Mouse (Mus musculus) heart, postnatal 0 days (tissue): ENCODE results near the gene Lmbr1. TPM values are rescaled to one million over a fixed set of nuclear protein-coding genes. Genes with fewer than 3 reads are reported as not detected.

Experiments used
- ATAC-seq: fragments of 200-750 bp; cut with Nextera tagmentation; 2 replicates; pipeline ENCODE4 v1.8.0; 2017; ENCODE audit warnings: low read depth, moderate number of reproducible peaks, moderate library complexity; ENCODE audit not compliant: insufficient read depth
- DNase-seq: peaks from one replicate; pipeline ENCODE4 v3.0.0-alpha.2; 2016; ENCODE audit warnings: low spot score
- H3K27ac ChIP-seq: fragments of 300-500 bp; sonication (generic); 2 replicates; pipeline ENCODE4 v1.5.1; 2014; ENCODE audit warnings: low read depth, mild to moderate bottlenecking
- H3K27me3 ChIP-seq: fragments of 300-500 bp; sonication (generic); 2 replicates; pipeline ENCODE4 v1.6.1; 2014; ENCODE audit warnings: low read length, mixed read lengths; ENCODE audit not compliant: control insufficient read depth, insufficient read depth
- H3K36me3 ChIP-seq: fragments of 300-500 bp; sonication (generic); replicated peaks from 2 replicates; pipeline ENCODE4 v1.6.1; 2014; ENCODE audit warnings: low read length, mixed read lengths; ENCODE audit not compliant: control insufficient read depth, insufficient read depth
- H3K4me1 ChIP-seq: fragments of 300-500 bp; sonication (generic); 2 replicates; pipeline ENCODE4 v1.6.1; 2014; ENCODE audit warnings: antibody characterized with exemption; ENCODE audit not compliant: control insufficient read depth, insufficient read depth
- H3K4me2 ChIP-seq: fragments of 300-500 bp; sonication (generic); 2 replicates; pipeline ENCODE4 v1.6.1; 2014; ENCODE audit warnings: low read depth, mild to moderate bottlenecking, low read length, moderate library complexity
- H3K4me3 ChIP-seq: fragments of 300-500 bp; sonication (generic); 2 replicates; pipeline ENCODE4 v1.5.1; 2014; ENCODE audit warnings: low read depth, low read length
- H3K9ac ChIP-seq: fragments of 300-500 bp; sonication (generic); replicated peaks from 2 replicates; pipeline ENCODE4 v1.6.1; 2014; ENCODE audit warnings: low read depth, low read length, mixed read lengths
- H3K9me3 ChIP-seq: fragments of 300-500 bp; sonication (generic); replicated peaks from 2 replicates; pipeline ENCODE4 v1.6.1; 2016; ENCODE audit warnings: low read length; ENCODE audit not compliant: control insufficient read depth
- CTCF ChIP-seq: IDR thresholded peaks from 2 replicates; pipeline ENCODE4 v1.5.1; 2016; ENCODE audit warnings: antibody characterized with exemption, control low read depth, low read depth
- EP300 ChIP-seq: IDR thresholded peaks from 2 replicates; pipeline ENCODE4 v1.6.1; 2016; ENCODE audit warnings: antibody characterized with exemption, low read depth
- WGBS: fragments of 180-500 bp; shearing (Covaris S2); extraction: QIAGEN DNeasy Blood & Tissue Kit; methylation state at CpG from one replicate; pipeline ENCODE4 v1.1.7; 2014; 5-methylcytosine and 5-hydroxymethylcytosine counted together
- polyA plus RNA-seq: library from polyadenylated mRNA; unstranded; fragments of >200 nt; fragmentation: Nextera tagmentation; extraction: Ambion mirVana; gene quantifications from 2 replicates; pipeline ENCODE4 v1.2.1, GENCODE M21; 2015
- total RNA-seq: library from RNA; depleted of rRNA; stranded (reverse); fragments of >200 nt; gene quantifications from 2 replicates; pipeline ENCODE4 v1.2.3, GENCODE M21; 2014; ENCODE audit warnings: low replicate concordance

Gene Lmbr1
- total and polyA plus RNA-seq, 2 experiments from 2014 or later = 16.9 to 18.2 TPM

DNA sequence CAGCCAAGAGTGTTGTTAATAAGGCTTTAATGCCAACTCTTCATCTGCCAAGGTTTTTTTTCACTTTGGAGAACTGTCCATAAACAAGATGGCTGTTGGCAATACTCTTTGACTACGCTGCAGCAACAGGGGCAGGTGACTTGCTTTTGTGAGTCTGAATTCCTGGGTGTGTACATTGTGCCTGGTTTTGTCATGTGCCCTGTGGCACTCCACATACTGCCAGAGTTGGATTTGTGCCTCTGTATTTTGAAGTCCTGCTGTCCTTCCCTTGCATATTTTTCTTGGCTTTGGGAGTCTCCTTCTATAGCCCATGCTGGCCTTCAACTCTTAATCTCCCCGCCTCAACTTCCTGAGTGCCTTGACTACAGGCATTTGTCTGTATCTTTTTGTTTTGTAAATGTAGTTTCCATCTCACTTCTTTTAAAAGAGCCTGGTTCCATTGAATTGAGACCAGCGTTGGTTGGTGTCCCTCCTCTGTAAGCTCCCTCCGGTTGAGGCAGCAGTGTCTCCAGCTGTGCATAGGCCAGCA lies 179.2 kb downstream of the Lmbr1 start:
- H3K27ac ChIP-seq = no peak overlapping the region
- ATAC-seq (no peak), DNase-seq (no peak)
- no peak overlapping the region for H3K4me2 ChIP-seq
- 71% methylated on average over 4 of the region's 4 CpGs for WGBS
- no peak overlapping the region for H3K9ac ChIP-seq
- H3K9me3 ChIP-seq = no peaks in the 10 kb centered on the region
- no peaks in the 10 kb centered on the region for H3K36me3 ChIP-seq
- H3K4me1 ChIP-seq = peaks cover 12% of the 10 kb centered on the region; the same call in 1 of the 2 replicates
- H3K27me3 ChIP-seq = no peaks in the 10 kb centered on the region
- TF ChIP-seq EP300 = no peak
- TF ChIP-seq CTCF = no peak
- H3K4me3 ChIP-seq = no peak overlapping the region

DNA sequence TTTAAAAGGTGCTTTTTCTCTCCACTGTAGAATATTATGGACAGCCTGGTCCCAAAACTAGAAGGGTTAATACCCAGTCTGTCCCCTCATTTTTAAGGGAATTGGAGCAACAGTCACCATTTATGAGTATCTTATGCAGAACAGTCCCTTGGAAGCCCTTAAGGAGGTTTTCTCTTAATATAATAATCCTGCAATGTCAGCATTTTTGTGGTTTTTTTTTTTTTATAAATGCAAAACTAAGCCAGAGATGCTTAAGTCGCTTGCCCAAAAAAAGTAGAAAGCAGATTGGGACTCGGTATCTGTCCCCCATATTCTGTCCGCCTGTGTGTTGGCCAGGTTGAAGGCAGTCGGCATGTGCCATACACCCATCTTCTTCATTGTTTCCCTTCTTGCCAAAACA lies 181.0 kb downstream of the Lmbr1 start:
- ATAC-seq = no peak
- no peaks in the 10 kb centered on the region for H3K27me3 ChIP-seq
- TF ChIP-seq CTCF (no peak), EP300 (no peak)
- H3K4me1 ChIP-seq = peaks cover 12% of the 10 kb centered on the region; the same call in 1 of the 2 replicates
- H3K27ac ChIP-seq = no peak overlapping the region
- H3K4me2 ChIP-seq = no peak overlapping the region
- no peak for DNase-seq
- no peaks in the 10 kb centered on the region for H3K9me3 ChIP-seq
- WGBS = 89% methylated on average over 4 of the region's 4 CpGs
- H3K9ac ChIP-seq = no peak overlapping the region
- no peaks in the 10 kb centered on the region for H3K36me3 ChIP-seq
- H3K4me3 ChIP-seq = no peak overlapping the region

DNA sequence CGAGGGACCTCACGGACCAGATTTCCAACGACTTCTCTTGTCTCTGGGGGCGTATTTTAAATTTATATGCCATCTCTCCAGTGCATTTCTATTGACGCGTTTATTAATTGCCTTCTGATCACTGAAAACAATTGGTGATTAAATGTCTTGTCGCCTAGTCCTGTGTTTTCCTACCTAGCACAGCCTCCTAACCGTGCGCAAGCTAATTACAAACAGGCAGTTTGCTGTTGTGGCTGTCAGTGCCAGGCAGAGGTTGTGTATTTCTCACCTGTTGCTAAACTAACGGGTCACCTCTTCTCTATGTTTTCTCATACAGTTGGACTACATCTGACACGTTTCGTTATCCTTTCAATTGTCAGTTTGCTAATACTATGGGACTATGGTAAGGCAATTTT lies 181.9 kb downstream of the Lmbr1 start:
- peaks cover 12% of the 10 kb centered on the region; the same call in 1 of the 2 replicates for H3K4me1 ChIP-seq
- no peak overlapping the region for H3K27ac ChIP-seq
- H3K27me3 ChIP-seq = no peaks in the 10 kb centered on the region
- WGBS = 10% methylated on average over 12 of the region's 12 CpGs
- H3K4me3 ChIP-seq = peak overlapping the region; percentile 66
- no peak for DNase-seq
- no peaks in the 10 kb centered on the region for H3K9me3 ChIP-seq
- no peak for ATAC-seq
- H3K36me3 ChIP-seq = no peaks in the 10 kb centered on the region
- no peak for TF ChIP-seq EP300
- H3K9ac ChIP-seq = 0 out of 2 replicates have a peak overlapping the region, but pooled peaks have one; percentile 33
- peak overlapping the region; percentile 96 for H3K4me2 ChIP-seq

DNA sequence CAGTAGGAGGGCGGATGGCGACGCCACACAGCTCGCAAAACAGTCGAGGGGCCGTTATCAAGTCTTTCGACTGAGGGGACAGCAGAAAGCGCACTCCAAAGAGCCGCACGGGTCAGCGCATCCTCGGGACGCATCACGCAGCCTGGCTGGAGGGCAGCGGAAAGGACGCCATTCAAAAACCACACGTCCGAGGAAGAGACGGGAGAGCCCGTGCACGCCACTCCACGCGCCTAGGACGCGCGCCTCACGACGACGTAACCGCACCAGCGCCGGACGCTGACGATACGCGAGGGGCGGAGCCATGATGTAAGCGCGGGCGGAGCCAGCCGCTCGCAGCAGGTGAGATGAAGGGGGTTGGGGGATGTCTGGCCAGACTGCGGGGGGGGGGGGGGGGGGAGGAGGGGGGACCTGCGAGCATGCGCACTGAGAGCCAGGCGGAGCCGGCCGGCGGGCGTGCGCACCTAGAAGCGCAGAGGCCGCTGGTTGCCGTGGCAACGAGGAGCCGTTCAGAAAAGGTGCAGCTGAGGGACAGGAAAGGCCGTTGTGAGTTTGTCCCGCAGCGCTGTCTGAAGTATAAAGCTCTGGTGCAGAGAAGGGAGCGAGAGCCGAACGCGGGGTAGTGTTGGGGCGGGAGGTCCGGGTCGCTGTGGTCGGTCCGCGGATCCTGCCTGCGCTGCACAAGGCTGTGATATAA lies 182.5 kb downstream of the Lmbr1 start, which contains the start of gene Rnf32:
TSS of gene Rnf32 (plus strand) at position 423 of the 694 bp plus-strand sequence.
- peaks cover 12% of the 10 kb centered on the region; the same call in 1 of the 2 replicates for H3K4me1 ChIP-seq
- ATAC-seq (peak; percentile 87), DNase-seq (peak; percentile 35)
- H3K4me2 ChIP-seq = peak within 1 kb of the TSS; percentile 96
- H3K36me3 ChIP-seq = no peaks in the 10 kb centered on the region
- H3K27ac ChIP-seq = no peak within 1 kb of the TSS
- whole genome bisulfite sequencing = under 1% methylated on average over 67 of the region's 70 CpGs
- H3K27me3 ChIP-seq = no peaks in the 10 kb centered on the region
- TF ChIP-seq EP300 (no peak), CTCF (no peak)
- H3K4me3 ChIP-seq = peak within 1 kb of the TSS; percentile 66
- peak within 1 kb of the TSS; percentile 33; the same call in 1 of the 2 replicates for H3K9ac ChIP-seq
- H3K9me3 ChIP-seq = no peaks in the 10 kb centered on the region

DNA sequence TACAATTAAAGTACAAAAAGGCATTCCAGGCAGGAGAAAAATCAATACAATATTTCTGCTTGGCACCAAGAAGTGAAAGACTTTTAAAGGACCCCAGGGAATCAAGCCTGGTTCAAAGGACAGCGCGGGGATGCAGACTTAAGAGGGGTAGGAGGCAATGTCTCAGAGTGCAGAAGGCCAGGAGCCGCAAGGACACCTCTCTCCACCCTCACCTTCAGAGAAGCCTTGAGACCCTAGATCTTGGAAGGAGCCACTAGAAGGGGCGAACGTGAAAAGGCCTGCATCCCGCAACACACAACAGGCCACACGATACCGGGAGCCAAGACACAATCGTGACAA lies 183.0 kb downstream of the Lmbr1 start:
- Histone ChIP-seq H3K4me3 (peak overlapping the region; percentile 66), H3K36me3 (no peaks in the 10 kb centered on the region), H3K4me1 (peaks cover 12% of the 10 kb centered on the region; the same call in 1 of the 2 replicates), H3K4me2 (peak overlapping the region; percentile 96), H3K27me3 (no peaks in the 10 kb centered on the region), H3K27ac (no peak overlapping the region), H3K9me3 (no peaks in the 10 kb centered on the region), H3K9ac (peak overlapping the region; percentile 33; the same call in 1 of the 2 replicates)
- ATAC-seq = no peak
- no peak for DNase-seq
- no peak for TF ChIP-seq EP300
- TF ChIP-seq CTCF = no peak
- 8% methylated on average over 9 of the region's 9 CpGs for WGBS
